Mouse (Mus musculus): ENCODE results near the gene Usmg5. TPM values are rescaled to one million over a fixed set of nuclear protein-coding genes. Genes with fewer than 3 reads are reported as not detected.

The Usmg5 gene
- total and polyA plus RNA-seq, 2 experiments from 2014 or later, result 1,537 to 5,899 TPM

DNA sequence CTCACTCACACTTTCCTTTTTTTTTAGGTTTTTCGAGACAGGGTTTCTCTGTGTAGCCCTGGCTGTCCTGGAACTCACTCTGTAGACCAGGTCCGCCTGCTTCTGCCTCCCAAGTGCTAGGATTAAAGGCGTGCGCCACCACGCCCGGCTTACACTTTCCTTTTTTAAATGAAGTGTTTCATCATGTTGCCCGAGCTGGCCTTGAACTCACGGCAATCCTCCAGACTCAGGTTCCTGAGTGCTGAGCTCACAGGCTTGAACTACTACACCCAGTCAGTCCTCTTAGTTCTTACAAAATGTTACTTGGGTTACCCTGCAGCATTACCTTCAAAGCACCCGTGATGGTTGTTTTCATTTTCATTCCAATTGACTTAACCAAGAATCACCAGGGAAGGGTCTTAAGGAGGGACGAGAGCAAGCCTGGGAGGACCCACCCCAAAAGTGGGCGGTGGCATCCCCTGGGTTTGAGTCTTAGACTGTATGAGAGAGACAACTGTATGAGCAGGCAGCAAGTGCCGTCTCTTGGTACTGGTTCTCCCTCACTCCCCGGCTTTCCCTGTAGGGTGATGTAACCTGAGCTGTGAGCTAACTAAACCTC lies 43.1 kb downstream of the Usmg5 start:
- ATAC-seq (ENCODE audit: insufficient read depth, low read depth), result no peak

DNA sequence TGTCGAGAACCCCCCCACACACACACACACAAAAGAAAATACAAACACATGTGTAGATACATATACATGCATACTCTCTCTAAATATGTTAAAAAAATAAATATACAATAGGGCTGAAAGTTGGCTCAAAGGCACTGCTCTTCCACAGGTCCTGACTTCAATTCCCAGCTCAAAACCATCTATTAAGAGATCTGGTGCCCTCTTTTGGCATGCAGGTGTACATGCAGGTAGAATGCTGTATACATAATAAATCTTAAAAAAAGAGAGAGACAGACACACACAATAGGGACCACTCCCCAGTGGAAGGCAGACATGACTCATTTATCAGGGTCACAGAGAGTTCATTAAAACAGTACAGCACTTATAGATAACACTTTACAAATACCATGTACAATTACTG lies 44.1 kb downstream of the Usmg5 start:
- TF ChIP-seq CTCF (IDR thresholded peaks at IDR 0.05; ENCODE audit: low read depth) (peak; percentile 21), EP300 (IDR thresholded peaks at IDR 0.05; ENCODE audit: low read depth) (no peak)
- ATAC-seq (ENCODE audit: insufficient read depth, low read depth), result no peak
- H3K27ac ChIP-seq (ENCODE audit: low read depth), result no peak overlapping the region
- peaks cover 6% of the 10 kb centered on the region; the same call in 1 of the 2 replicates for H3K4me1 ChIP-seq (ENCODE audit: control insufficient read depth, insufficient read depth)
- no peaks in the 10 kb centered on the region for H3K27me3 ChIP-seq (ENCODE audit: control insufficient read depth, insufficient read depth, low read length)
- H3K4me3 ChIP-seq (ENCODE audit: low read depth, low read length), result no peak overlapping the region
- H3K9ac ChIP-seq (replicated peaks; ENCODE audit: low read depth, low read length), result no peak overlapping the region
- H3K9me3 ChIP-seq (replicated peaks; ENCODE audit: control insufficient read depth, low read length), result no peaks in the 10 kb centered on the region
- WGBS, result 92% methylated on average over 1 of the region's 1 CpGs
- H3K4me2 ChIP-seq (ENCODE audit: low read depth, low read length), result no peak overlapping the region
- peaks cover 18% of the 10 kb centered on the region; the same call in 1 of the 2 replicates for H3K36me3 ChIP-seq (replicated peaks; ENCODE audit: control insufficient read depth, insufficient read depth, low read length)
- DNase-seq (ENCODE audit: low spot score), result no peak

More for the DNA sequence above, 43.1 kb downstream of the Usmg5 start:
- DNase-seq (ENCODE audit: low spot score), result no peak
- no peaks in the 10 kb centered on the region for H3K9me3 ChIP-seq (replicated peaks; ENCODE audit: control insufficient read depth, low read length)
- H3K4me2 ChIP-seq (ENCODE audit: low read depth, low read length), result no peak overlapping the region
- no peaks in the 10 kb centered on the region for H3K27me3 ChIP-seq (ENCODE audit: control insufficient read depth, insufficient read depth, low read length)
- TF ChIP-seq EP300 (IDR thresholded peaks at IDR 0.05; ENCODE audit: low read depth) (no peak), CTCF (IDR thresholded peaks at IDR 0.05; ENCODE audit: low read depth) (no peak)
- H3K27ac ChIP-seq (ENCODE audit: low read depth), result no peak overlapping the region
- H3K4me3 ChIP-seq (ENCODE audit: low read depth, low read length), result no peak overlapping the region
- H3K9ac ChIP-seq (replicated peaks; ENCODE audit: low read depth, low read length), result no peak overlapping the region
- peaks cover 6% of the 10 kb centered on the region; the same call in 1 of the 2 replicates for H3K4me1 ChIP-seq (ENCODE audit: control insufficient read depth, insufficient read depth)
- H3K36me3 ChIP-seq (replicated peaks; ENCODE audit: control insufficient read depth, insufficient read depth, low read length), result peaks cover 18% of the 10 kb centered on the region; the same call in 1 of the 2 replicates
- 84% methylated on average over 13 of the region's 13 CpGs for WGBS

DNA sequence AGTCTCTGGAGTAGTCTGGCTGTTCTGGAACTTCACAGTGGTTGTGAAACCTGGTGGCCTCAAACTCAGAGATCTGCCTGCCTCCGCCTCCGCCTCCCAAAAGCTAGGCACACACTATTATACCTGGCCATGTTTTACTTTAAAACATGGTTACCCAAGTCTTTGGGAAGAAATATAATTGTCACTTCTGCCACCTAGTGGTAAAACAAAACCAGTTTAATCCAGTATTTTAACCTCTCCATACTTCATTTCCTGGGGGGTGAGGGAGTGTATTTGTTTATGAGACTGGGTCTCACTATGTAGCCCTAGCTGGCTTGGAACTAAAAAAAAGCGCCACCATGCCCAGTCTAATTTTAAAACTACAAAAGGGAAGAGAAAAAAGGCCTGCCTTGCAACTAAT lies 46.8 kb downstream of the Usmg5 start:
- H3K9me3 ChIP-seq (replicated peaks; ENCODE audit: control insufficient read depth, low read length), result no peaks in the 10 kb centered on the region
- peaks cover 30% of the 10 kb centered on the region for H3K36me3 ChIP-seq (replicated peaks; ENCODE audit: control insufficient read depth, insufficient read depth, low read length)
- TF ChIP-seq CTCF (IDR thresholded peaks at IDR 0.05; ENCODE audit: low read depth), result peak; percentile 42
- TF ChIP-seq EP300 (IDR thresholded peaks at IDR 0.05; ENCODE audit: low read depth), result no peak
- no peaks in the 10 kb centered on the region for H3K27me3 ChIP-seq (ENCODE audit: control insufficient read depth, insufficient read depth, low read length)
- 85% methylated on average over 3 of the region's 3 CpGs for WGBS
- ATAC-seq (ENCODE audit: insufficient read depth, low read depth) (no peak), DNase-seq (ENCODE audit: low spot score) (no peak)
- H3K9ac ChIP-seq (replicated peaks; ENCODE audit: low read depth, low read length), result no peak overlapping the region
- H3K27ac ChIP-seq (ENCODE audit: low read depth), result no peak overlapping the region
- H3K4me2 ChIP-seq (ENCODE audit: low read depth, low read length), result no peak overlapping the region
- H3K4me1 ChIP-seq (ENCODE audit: control insufficient read depth, insufficient read depth), result no peaks in the 10 kb centered on the region
- H3K4me3 ChIP-seq (ENCODE audit: low read depth, low read length), result no peak overlapping the region

DNA sequence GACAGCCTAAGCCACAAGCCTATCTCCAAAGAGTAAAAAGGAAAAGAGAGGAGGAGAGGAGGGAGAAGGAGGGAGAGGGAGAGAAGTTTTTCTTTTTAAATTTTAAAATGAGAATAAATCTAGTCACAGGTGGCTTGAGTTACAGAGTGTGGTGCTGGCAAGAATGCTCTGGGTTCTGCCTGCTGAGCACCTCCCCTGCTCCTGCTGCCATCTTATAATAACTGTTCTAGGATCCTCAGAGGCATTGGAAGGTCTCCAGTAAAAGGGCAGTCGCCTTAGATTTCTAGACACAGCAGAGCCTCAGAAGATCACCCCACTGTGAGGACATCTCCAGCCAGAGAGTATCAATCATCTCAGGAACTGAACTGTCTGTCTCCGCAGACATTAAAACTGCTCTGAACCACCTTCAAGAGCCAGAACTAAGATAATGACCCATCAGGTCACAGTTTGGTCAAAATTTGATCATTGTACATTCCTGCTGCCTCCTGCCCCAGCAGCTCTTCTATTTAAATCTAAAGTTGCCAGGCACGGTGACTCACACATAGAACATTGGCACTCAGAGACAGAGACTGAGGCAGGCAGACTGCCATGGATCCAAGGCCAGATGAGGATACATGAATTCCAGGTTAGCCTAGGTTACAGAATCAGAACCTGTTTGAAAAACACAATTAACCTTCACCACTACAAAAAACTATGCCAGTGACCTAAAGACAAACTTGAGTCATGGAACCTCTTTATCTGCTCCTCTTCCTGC lies 49.5 kb downstream of the Usmg5 start:
- H3K27ac ChIP-seq (ENCODE audit: low read depth), result no peak overlapping the region
- ATAC-seq (ENCODE audit: insufficient read depth, low read depth) (no peak), DNase-seq (ENCODE audit: low spot score) (no peak)
- no peak for TF ChIP-seq EP300 (IDR thresholded peaks at IDR 0.05; ENCODE audit: low read depth)
- no peak for TF ChIP-seq CTCF (IDR thresholded peaks at IDR 0.05; ENCODE audit: low read depth)
- 70% methylated on average over 3 of the region's 3 CpGs for WGBS
- no peak overlapping the region for H3K4me3 ChIP-seq (ENCODE audit: low read depth, low read length)
- H3K4me1 ChIP-seq (ENCODE audit: control insufficient read depth, insufficient read depth), result no peaks in the 10 kb centered on the region
- no peaks in the 10 kb centered on the region for H3K9me3 ChIP-seq (replicated peaks; ENCODE audit: control insufficient read depth, low read length)
- no peaks in the 10 kb centered on the region for H3K27me3 ChIP-seq (ENCODE audit: control insufficient read depth, insufficient read depth, low read length)
- H3K36me3 ChIP-seq (replicated peaks; ENCODE audit: control insufficient read depth, insufficient read depth, low read length), result peaks cover 17% of the 10 kb centered on the region
- H3K4me2 ChIP-seq (ENCODE audit: low read depth, low read length), result no peak overlapping the region
- no peak overlapping the region for H3K9ac ChIP-seq (replicated peaks; ENCODE audit: low read depth, low read length)

DNA sequence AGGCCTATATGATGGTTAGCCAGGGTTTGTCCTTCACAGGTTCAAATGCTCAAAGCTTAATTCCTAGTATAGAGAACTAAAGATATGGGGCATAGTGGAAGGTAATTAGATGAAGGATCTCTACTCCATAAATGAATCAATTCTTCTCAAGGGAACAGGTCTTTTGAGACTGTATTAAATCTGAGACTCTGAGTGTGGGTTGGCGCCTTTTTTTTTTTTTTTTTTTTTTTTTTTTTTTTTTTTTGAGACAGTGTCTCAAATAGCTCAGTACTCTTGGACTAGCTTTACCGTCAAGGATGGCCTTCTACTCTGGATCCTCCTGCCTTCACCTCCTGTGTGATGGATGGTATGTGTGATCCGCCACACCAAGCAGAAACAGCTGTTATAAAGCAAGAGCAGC lies 53.9 kb downstream of the Usmg5 start:
- H3K4me2 ChIP-seq (ENCODE audit: low read depth, low read length), result no peak overlapping the region
- no peak overlapping the region for H3K4me3 ChIP-seq (ENCODE audit: low read depth, low read length)
- H3K4me1 ChIP-seq (ENCODE audit: control insufficient read depth, insufficient read depth), result no peaks in the 10 kb centered on the region
- H3K27me3 ChIP-seq (ENCODE audit: control insufficient read depth, insufficient read depth, low read length), result no peaks in the 10 kb centered on the region
- peaks cover 20% of the 10 kb centered on the region for H3K36me3 ChIP-seq (replicated peaks; ENCODE audit: control insufficient read depth, insufficient read depth, low read length)
- DNase-seq (ENCODE audit: low spot score) (no peak), ATAC-seq (ENCODE audit: insufficient read depth, low read depth) (no peak)
- H3K9me3 ChIP-seq (replicated peaks; ENCODE audit: control insufficient read depth, low read length), result no peaks in the 10 kb centered on the region
- H3K9ac ChIP-seq (replicated peaks; ENCODE audit: low read depth, low read length), result no peak overlapping the region
- TF ChIP-seq EP300 (IDR thresholded peaks at IDR 0.05; ENCODE audit: low read depth) (no peak), CTCF (IDR thresholded peaks at IDR 0.05; ENCODE audit: low read depth) (no peak)
- WGBS, result 90% methylated on average over 3 of the region's 3 CpGs
- H3K27ac ChIP-seq (ENCODE audit: low read depth), result no peak overlapping the region
